Mouse (Mus musculus) embryonic facial prominence, embryonic 12.5 days (tissue): Measurements from ENCODE around the gene Ttll8. TPM values are rescaled to one million over a fixed set of nuclear protein-coding genes. Genes with fewer than 3 reads are reported as not detected.

ENCODE experiments used
- ATAC-seq: fragments of 200-750 bp; cut with Nextera tagmentation; 2 replicates; pipeline ENCODE4 v1.8.0; 2017; ENCODE audit not compliant: insufficient number of reproducible peaks, insufficient read depth, low FRiP score, low TSS enrichment
- H3K27ac ChIP-seq: fragments of 300-500 bp; sonication (generic); 2 replicates; pipeline ENCODE4 v1.5.1; 2016; ENCODE audit warnings: mild to moderate bottlenecking
- H3K27me3 ChIP-seq: fragments of 300-500 bp; sonication (generic); 2 replicates; pipeline ENCODE4 v1.6.1; 2016; ENCODE audit warnings: mild to moderate bottlenecking, moderate library complexity
- H3K36me3 ChIP-seq: fragments of 300-500 bp; sonication (generic); 2 replicates; pipeline ENCODE4 v1.6.1; 2016; ENCODE audit warnings: mild to moderate bottlenecking
- H3K4me1 ChIP-seq: fragments of 300-500 bp; sonication (generic); 2 replicates; pipeline ENCODE4 v1.6.1; 2016
- H3K4me2 ChIP-seq: fragments of 300-500 bp; sonication (generic); replicated peaks from 2 replicates; pipeline ENCODE4 v1.6.1; 2016; ENCODE audit warnings: mild to moderate bottlenecking, moderate library complexity
- H3K4me3 ChIP-seq: fragments of 300-500 bp; sonication (generic); 2 replicates; pipeline ENCODE4 v1.5.1; 2016; ENCODE audit warnings: mild to moderate bottlenecking
- H3K9ac ChIP-seq: fragments of 300-500 bp; sonication (generic); 2 replicates; pipeline ENCODE4 v1.6.1; 2016; ENCODE audit warnings: mild to moderate bottlenecking, moderate library complexity
- H3K9me3 ChIP-seq: fragments of 300-500 bp; sonication (generic); 2 replicates; pipeline ENCODE4 v1.6.1; 2016; ENCODE audit warnings: mild to moderate bottlenecking, moderate library complexity
- WGBS: fragments of 180-500 bp; shearing (Covaris S2); methylation state at CpG from one replicate; pipeline ENCODE4 v1.1.7; 2016; 5-methylcytosine and 5-hydroxymethylcytosine counted together
- polyA plus RNA-seq: library from polyadenylated mRNA; unstranded; fragments of >200 nt; fragmentation: Nextera tagmentation; extraction: Ambion mirVana; gene quantifications from 2 replicates; pipeline ENCODE4 v1.2.1, GENCODE M21; 2016

Ttll8 gene
- polyA plus RNA-seq, 1 experiment from 2014 or later: not detected

DNA sequence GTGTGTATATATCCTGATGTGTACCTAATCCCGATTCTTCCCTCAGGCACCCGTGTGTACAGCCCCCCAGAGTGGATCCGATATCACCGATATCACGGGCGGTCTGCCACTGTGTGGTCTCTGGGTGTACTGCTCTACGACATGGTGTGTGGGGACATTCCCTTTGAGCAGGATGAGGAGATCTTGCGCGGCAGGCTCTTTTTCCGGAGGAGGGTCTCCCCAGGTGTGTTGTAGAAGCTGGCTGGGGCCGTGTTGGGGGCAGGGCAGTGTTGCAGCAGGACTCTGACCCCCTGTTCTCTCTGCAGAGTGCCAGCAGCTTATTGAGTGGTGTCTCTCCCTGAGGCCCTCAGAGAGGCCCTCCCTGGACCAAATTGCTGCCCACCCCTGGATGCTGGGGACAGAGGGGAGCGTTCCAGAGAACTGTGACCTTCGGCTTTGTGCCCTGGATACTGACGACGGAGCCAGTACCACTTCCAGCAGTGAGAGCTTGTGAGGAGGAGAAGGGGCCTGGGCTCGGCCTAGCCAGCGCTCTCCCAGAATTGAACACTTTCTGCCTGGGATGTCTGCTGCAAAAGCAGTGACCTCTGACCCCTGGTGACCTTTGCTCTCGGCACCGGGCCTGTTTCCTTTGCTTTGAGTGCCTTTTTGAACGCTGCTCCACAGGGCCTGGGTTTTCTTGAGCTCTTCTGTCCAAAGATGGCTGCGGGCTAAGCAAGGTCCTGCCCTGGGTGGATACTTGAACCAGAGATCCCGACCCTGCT, 89.8 kb downstream of the Ttll8 start:
- Histone ChIP-seq H3K27ac (peak overlapping the region; percentile 96), H3K4me1 (peaks cover 36% of the 10 kb centered on the region), H3K27me3 (no peaks in the 10 kb centered on the region), H3K9me3 (no peaks in the 10 kb centered on the region), H3K9ac (peak overlapping the region; percentile 90), H3K4me2 (peak overlapping the region; percentile 97), H3K36me3 (peaks cover 15% of the 10 kb centered on the region), H3K4me3 (peak overlapping the region; percentile 95)
- peak; percentile 50 for ATAC-seq
- 15% methylated on average over 22 of the region's 22 CpGs for WGBS

DNA sequence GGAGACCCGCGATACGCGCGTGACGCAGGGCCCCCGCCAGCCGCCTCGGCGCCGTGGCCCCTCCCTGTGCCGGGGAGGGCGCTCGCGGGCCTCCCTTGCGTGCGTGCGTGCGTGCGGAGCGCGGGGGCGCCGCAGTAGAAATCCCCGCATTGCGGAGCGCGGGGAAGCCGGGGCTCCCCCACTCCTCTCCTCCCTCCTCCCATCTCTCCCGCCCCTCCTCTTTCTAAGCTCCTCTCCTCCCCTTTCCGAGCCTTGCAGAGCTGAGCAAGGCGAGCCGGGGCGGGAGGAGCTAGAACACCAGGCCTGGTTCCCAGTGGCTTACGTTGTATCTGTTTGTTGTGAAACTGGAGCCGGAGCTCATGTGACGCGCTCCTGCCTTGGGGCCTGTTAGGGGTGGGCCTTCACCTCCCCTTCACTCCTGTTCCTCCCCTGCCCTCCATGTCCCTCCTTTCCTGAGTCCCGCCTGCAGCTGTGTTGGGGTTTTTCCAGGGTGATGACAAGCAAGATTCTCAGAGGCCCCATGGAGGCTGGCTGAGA, 90.5 kb downstream of the Ttll8 start:
- peak overlapping the region; percentile 95 for H3K4me3 ChIP-seq
- WGBS: 1% methylated on average over 39 of the region's 39 CpGs
- peak overlapping the region; percentile 97 for H3K4me2 ChIP-seq
- peaks cover 15% of the 10 kb centered on the region for H3K36me3 ChIP-seq
- H3K9me3 ChIP-seq: no peaks in the 10 kb centered on the region
- H3K27me3 ChIP-seq: no peaks in the 10 kb centered on the region
- H3K4me1 ChIP-seq: peaks cover 36% of the 10 kb centered on the region
- H3K9ac ChIP-seq: peak overlapping the region; percentile 90
- peak overlapping the region; percentile 96 for H3K27ac ChIP-seq
- peak; percentile 84 for ATAC-seq

DNA sequence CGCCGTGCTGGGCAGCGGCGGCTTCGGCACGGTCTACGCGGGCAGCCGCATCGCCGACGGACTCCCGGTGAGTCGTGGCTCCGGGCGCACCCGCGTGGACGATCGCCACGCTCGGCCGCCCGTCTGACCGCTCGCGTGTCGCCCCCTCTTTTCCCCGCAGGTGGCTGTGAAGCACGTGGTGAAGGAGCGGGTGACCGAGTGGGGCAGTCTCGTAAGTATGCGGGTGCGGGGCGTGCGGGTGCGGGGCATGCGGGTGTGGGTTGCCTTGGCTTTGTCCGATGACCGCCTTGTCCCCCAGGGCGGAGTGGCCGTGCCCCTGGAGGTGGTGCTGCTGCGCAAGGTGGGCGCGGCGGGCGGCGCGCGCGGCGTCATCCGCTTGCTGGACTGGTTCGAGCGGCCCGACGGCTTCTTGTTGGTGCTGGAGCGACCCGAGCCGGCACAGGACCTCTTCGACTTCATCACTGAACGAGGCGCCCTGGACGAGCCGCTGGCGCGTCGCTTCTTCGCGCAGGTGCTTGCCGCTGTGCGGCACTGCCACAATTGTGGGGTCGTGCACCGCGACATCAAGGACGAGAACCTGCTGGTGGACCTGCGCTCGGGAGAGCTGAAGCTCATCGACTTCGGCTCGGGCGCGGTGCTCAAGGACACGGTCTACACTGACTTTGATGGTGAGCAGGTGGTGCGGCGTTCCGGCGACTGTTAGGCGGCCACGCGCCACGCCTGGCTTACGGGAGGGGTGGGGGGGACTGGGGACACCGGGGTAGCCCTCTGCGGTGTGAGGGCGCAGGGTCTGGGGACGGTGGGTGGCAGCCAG, 91.1 kb downstream of the Ttll8 start:
- peak overlapping the region; percentile 96 for H3K27ac ChIP-seq
- 0 out of 2 replicates have a peak, but pooled peaks have one; percentile 3 for ATAC-seq
- H3K36me3 ChIP-seq: peaks cover 15% of the 10 kb centered on the region
- no peaks in the 10 kb centered on the region for H3K9me3 ChIP-seq
- no peaks in the 10 kb centered on the region for H3K27me3 ChIP-seq
- peak overlapping the region; percentile 95 for H3K4me3 ChIP-seq
- H3K4me1 ChIP-seq: peaks cover 36% of the 10 kb centered on the region
- peak overlapping the region; percentile 97 for H3K4me2 ChIP-seq
- H3K9ac ChIP-seq: peak overlapping the region; percentile 90
- WGBS: under 1% methylated on average over 95 of the region's 98 CpGs

DNA sequence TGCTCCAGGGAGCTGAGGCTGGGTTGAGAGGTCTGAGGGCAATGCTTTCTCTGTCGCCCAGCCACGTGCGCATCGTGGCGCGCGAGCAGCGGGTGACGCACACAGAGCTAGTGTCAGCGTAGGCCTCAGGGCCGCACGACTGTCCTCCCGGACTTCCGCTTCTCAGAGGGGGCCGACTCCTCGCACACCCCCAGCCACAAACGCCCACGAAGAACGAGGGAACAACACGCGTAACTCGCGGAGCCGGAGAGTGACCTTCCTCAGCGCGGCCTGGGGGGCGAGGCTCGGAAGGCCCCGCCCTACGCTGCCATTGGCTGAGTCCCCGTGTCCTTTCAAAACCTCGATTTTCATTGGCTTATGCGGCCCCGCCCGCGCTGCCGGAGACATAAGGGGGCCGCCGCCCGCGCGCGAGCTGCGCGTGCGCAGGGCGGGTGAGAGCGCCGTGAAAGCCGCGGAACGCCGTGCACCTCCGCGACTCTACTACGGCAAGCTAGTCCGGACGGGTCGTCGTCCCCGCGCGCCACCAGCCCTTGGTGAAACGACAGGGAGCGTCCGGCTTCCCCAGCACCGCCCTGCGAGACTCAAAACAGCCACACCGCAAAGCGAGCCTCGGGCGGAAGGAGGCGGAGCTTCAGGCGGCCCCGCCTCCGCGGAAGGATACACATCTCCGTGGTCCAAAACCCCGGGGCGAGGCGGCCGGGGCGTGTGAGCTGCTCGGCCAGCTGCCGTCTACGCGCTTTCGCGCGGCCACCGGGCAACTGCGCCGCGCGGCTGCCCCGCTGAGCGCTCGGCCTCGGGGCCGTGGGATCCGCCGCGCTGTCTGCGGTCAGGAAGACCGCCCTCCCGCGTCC, 92.2 kb downstream of the Ttll8 start, which contains the start of gene Pim3:
Gene Pim3, plus strand, starts transcription at position 415 of the 851 bp plus-strand sequence.
- WGBS: under 1% methylated on average over 107 of the region's 107 CpGs
- H3K9me3 ChIP-seq: no peaks in the 10 kb centered on the region
- peaks cover 30% of the 10 kb centered on the region for H3K4me1 ChIP-seq
- peaks cover 15% of the 10 kb centered on the region for H3K36me3 ChIP-seq
- peak within 1 kb of the TSS; percentile 96 for H3K27ac ChIP-seq
- peak within 1 kb of the TSS; percentile 90 for H3K9ac ChIP-seq
- no peaks in the 10 kb centered on the region for H3K27me3 ChIP-seq
- peak; percentile 78 for ATAC-seq
- H3K4me3 ChIP-seq: peak within 1 kb of the TSS; percentile 95
- peak within 1 kb of the TSS; percentile 97 for H3K4me2 ChIP-seq

DNA sequence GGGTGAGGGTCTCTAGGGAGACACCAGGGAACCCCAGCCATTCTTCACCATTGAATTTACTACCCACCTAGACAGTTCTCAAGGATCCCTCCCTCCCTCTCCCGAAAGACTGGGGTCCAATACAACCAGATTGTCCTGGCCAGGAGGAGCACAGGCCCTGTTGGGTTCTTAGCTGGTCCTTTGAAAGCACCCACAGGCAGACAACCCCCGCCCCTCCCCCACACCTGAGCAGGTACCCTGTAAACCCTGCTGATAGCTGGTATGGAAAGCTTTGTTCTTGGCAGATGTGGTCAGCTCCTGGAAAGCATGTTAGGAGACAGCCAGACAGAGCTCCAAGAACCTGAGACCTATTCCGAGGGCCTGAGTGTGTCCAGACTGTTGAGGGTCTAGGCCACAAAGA, 93.4 kb downstream of the Ttll8 start:
- Histone ChIP-seq H3K9ac (no peak overlapping the region), H3K9me3 (no peaks in the 10 kb centered on the region), H3K4me3 (no peak overlapping the region), H3K4me2 (no peak overlapping the region), H3K27me3 (no peaks in the 10 kb centered on the region), H3K36me3 (peaks cover 15% of the 10 kb centered on the region), H3K27ac (no peak overlapping the region), H3K4me1 (peaks cover 21% of the 10 kb centered on the region)
- WGBS: 91% methylated on average over 3 of the region's 3 CpGs
- ATAC-seq: no peak

DNA sequence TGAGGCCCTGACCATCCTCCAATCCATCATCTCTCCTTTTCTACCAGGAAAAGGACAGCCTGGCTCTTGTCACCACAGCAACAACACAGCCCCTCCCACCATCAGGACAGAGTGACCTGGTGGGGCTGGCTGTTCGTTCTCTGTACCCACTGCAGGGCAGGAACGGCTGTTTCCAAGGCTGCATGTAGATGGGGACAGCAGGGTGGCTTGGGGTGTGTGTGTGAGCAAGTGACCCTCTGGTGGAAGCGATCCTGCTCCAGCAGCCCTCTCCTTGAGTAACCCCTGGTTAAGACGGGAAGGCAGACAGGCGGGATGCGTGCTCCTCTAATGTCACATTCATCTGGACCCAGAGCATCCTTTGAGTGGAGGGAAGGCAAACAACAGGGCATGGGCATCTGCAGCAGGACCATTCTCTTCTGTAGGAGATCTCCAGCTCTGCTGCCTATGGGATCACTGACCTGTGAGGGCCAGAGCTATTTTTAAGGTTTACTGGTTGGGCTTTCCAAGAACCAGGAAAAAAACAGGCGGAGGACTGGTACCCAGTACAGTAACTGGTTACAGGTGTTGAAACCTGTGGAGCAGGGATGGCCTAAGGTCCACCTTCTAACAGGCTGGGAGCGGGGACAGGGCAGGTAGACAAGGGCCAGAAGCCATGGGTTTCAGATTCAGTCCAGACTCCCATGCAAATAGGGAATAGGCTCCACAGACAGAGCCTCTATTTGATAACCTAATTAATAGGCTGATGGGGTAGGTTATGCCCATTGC, 94.8 kb downstream of the Ttll8 start:
- ATAC-seq: no peak
- Histone ChIP-seq H3K27ac (no peak overlapping the region), H3K9me3 (no peaks in the 10 kb centered on the region), H3K4me2 (no peak overlapping the region), H3K4me1 (peaks cover 24% of the 10 kb centered on the region), H3K9ac (no peak overlapping the region; the same call in 1 of the 2 replicates), H3K4me3 (no peak overlapping the region), H3K27me3 (no peaks in the 10 kb centered on the region), H3K36me3 (peaks cover 2% of the 10 kb centered on the region)
- 61% methylated on average over 8 of the region's 8 CpGs for WGBS

DNA sequence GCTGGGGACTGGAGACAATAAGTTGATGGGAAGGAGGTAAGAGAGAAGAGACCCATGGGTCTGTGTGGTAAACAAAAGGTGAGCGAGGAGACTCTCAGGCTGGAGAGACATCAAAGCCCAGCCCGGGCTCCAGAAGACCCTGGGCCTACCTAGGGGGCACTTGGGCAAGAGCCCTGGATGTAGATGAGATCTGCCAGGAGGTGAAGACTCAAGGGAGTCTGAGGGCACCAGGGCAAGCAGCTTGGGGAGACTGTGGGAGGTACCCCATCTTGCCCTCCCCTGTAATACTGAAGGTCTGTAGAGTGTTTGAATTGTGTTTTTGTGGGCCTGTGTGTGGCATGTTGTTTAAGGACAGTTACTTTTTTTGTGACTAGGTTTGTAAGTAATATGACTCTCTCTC, 95.5 kb downstream of the Ttll8 start:
- Histone ChIP-seq H3K36me3 (no peaks in the 10 kb centered on the region), H3K4me1 (peaks cover 25% of the 10 kb centered on the region), H3K4me2 (no peak overlapping the region), H3K9me3 (no peaks in the 10 kb centered on the region), H3K4me3 (no peak overlapping the region), H3K27ac (no peak overlapping the region), H3K9ac (no peak overlapping the region), H3K27me3 (no peaks in the 10 kb centered on the region)
- ATAC-seq: no peak
- 68% methylated on average over 2 of the region's 2 CpGs for WGBS

DNA sequence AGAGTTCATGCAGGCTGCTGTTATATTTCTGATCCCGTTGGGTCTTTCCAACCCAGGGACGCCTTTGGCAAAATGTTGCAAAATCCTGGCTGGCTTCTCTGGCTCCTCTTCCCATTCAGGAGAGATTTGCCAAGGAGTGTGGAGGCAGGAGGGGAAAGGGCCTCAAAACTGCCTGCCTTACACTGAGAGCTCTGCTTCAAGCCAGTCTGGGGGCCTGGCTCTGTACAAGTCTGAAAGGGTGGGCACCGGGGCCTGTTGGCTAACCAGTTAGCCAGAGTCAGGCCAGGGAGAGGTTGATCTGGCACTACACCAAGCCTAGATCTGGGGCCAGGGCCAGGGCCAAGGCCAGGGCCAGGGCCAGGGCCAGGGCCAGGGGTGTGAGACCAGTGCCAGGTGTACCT, 96.1 kb downstream of the Ttll8 start:
- peaks cover 25% of the 10 kb centered on the region for H3K4me1 ChIP-seq
- no peak overlapping the region for H3K4me2 ChIP-seq
- no peak overlapping the region for H3K9ac ChIP-seq
- no peak overlapping the region for H3K4me3 ChIP-seq
- H3K27me3 ChIP-seq: no peaks in the 10 kb centered on the region
- WGBS: 92% methylated on average over 3 of the region's 3 CpGs
- H3K36me3 ChIP-seq: no peaks in the 10 kb centered on the region
- no peaks in the 10 kb centered on the region for H3K9me3 ChIP-seq
- no peak for ATAC-seq
- H3K27ac ChIP-seq: no peak overlapping the region

DNA sequence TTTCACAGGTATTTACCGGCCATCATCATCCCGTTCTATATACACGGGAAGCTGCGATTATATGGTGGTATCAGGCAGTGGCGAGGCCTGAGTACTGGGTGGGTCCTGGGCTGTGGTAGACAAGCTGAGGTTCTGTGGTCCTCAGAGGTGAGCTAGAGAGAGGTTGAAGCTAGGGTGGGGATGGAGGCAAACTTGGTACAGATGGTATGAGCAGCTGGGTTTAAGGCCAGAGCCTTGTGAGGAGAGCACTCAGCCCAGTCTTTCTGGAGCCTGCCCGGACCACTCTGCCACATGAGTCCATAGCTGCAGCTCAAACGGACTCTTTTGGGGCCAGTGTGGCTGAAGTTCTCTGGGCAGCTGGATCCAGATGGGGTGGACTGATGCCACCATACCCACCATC, 96.9 kb downstream of the Ttll8 start:
- peaks cover 25% of the 10 kb centered on the region for H3K4me1 ChIP-seq
- H3K36me3 ChIP-seq: no peaks in the 10 kb centered on the region
- H3K9me3 ChIP-seq: no peaks in the 10 kb centered on the region
- H3K27ac ChIP-seq: no peak overlapping the region
- ATAC-seq: no peak
- 90% methylated on average over 7 of the region's 7 CpGs for WGBS
- no peak overlapping the region for H3K4me2 ChIP-seq
- H3K9ac ChIP-seq: no peak overlapping the region
- H3K4me3 ChIP-seq: no peak overlapping the region
- H3K27me3 ChIP-seq: no peaks in the 10 kb centered on the region

DNA sequence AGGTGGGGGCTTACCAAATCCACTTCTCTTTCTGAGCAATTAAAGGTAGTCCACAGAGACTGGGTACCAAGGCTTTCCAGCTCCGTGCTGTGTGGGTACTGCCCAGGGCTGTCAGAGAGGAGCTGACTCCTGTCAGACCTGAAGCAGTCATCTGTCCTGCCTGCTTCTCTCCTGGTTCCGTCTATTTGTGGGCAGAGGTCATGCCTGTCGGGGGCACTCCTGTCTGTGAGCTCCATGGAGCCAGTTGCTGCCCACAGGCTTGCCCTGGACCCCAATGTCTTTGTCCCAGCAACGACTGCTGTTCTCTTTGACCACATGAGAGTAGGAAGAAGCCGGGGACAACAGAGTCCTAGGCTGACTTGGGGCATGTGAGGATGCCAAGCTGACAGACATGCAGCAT, 97.6 kb downstream of the Ttll8 start:
- Histone ChIP-seq H3K9me3 (no peaks in the 10 kb centered on the region), H3K27ac (no peak overlapping the region), H3K9ac (no peak overlapping the region), H3K27me3 (no peaks in the 10 kb centered on the region), H3K36me3 (no peaks in the 10 kb centered on the region), H3K4me3 (no peak overlapping the region), H3K4me1 (peaks cover 24% of the 10 kb centered on the region), H3K4me2 (no peak overlapping the region)
- WGBS: 83% methylated on average over 5 of the region's 5 CpGs
- ATAC-seq: no peak
